Mouse (Mus musculus): ENCODE results near the gene Erp44. TPM values are rescaled to one million over a fixed set of nuclear protein-coding genes. Genes with fewer than 3 reads are reported as not detected.

Erp44 gene
- polyA plus RNA-seq, 1 experiment from 2014 or later: 79.8 TPM

- H3K4me3 ChIP-seq (ENCODE audit: low read depth, low read length): no peak overlapping the region
- no peak overlapping the region for H3K4me2 ChIP-seq (replicated peaks; ENCODE audit: low read depth, low read length)
- H3K4me1 ChIP-seq (ENCODE audit: control insufficient read depth, insufficient read depth, low read length): peaks cover 5% of the 10 kb centered on the region; the same call in 1 of the 2 replicates
- H3K9ac ChIP-seq (replicated peaks; ENCODE audit: low read depth, low read length): no peak overlapping the region
- WGBS: 94% methylated on average over 1 of the region's 1 CpGs
- H3K27me3 ChIP-seq (ENCODE audit: control insufficient read depth, insufficient read depth, low read length): no peaks in the 10 kb centered on the region
- ATAC-seq (ENCODE audit: insufficient number of reproducible peaks, insufficient read depth, low FRiP score, low read depth): no peak
- 0 out of 2 replicates have a peak, but pooled peaks cover 3% of the 10 kb centered on the region for H3K36me3 ChIP-seq (ENCODE audit: control insufficient read depth, insufficient read depth, low read length)
- no peak overlapping the region for H3K27ac ChIP-seq (ENCODE audit: low read length)
- H3K9me3 ChIP-seq (ENCODE audit: control insufficient read depth, low read depth, low read length): no peaks in the 10 kb centered on the region
Measured at GRCm38 (mm10) chr4:48281121-48281520, 1.8 kb upstream of the Erp44 start.

GRCm38 (mm10) chr4:48278757-48279497, 431 bp downstream of the Erp44 start:
- ATAC-seq (ENCODE audit: insufficient number of reproducible peaks, insufficient read depth, low FRiP score, low read depth): no peak; the same call in 1 of the 2 replicates
- H3K27me3 ChIP-seq (ENCODE audit: control insufficient read depth, insufficient read depth, low read length): no peaks in the 10 kb centered on the region

GRCm38 (mm10) chr4:48277011-48277410, 2.3 kb downstream of the Erp44 start:
- Histone ChIP-seq H3K27ac (ENCODE audit: low read length) (no peak overlapping the region), H3K9me3 (ENCODE audit: control insufficient read depth, low read depth, low read length) (no peaks in the 10 kb centered on the region), H3K4me1 (ENCODE audit: control insufficient read depth, insufficient read depth, low read length) (peaks cover 5% of the 10 kb centered on the region; the same call in 1 of the 2 replicates), H3K27me3 (ENCODE audit: control insufficient read depth, insufficient read depth, low read length) (no peaks in the 10 kb centered on the region), H3K4me2 (replicated peaks; ENCODE audit: low read depth, low read length) (no peak overlapping the region), H3K4me3 (ENCODE audit: low read depth, low read length) (no peak overlapping the region), H3K9ac (replicated peaks; ENCODE audit: low read depth, low read length) (no peak overlapping the region), H3K36me3 (ENCODE audit: control insufficient read depth, insufficient read depth, low read length) (no peaks in the 10 kb centered on the region)
- 74% methylated on average over 3 of the region's 3 CpGs for WGBS
- no peak for ATAC-seq (ENCODE audit: insufficient number of reproducible peaks, insufficient read depth, low FRiP score, low read depth)

More at GRCm38 (mm10) chr4:48278757-48279497, 431 bp downstream of the Erp44 start:
- peak overlapping the region; percentile 52; the same call in 1 of the 2 replicates for H3K27ac ChIP-seq (ENCODE audit: low read length)
- under 1% methylated on average over 34 of the region's 34 CpGs for WGBS
- peak overlapping the region; percentile 79 for H3K9ac ChIP-seq (replicated peaks; ENCODE audit: low read depth, low read length)
- peaks cover 5% of the 10 kb centered on the region; the same call in 1 of the 2 replicates for H3K4me1 ChIP-seq (ENCODE audit: control insufficient read depth, insufficient read depth, low read length)
- H3K4me3 ChIP-seq (ENCODE audit: low read depth, low read length): peak overlapping the region; percentile 96
- no peaks in the 10 kb centered on the region for H3K36me3 ChIP-seq (ENCODE audit: control insufficient read depth, insufficient read depth, low read length)
- no peaks in the 10 kb centered on the region for H3K9me3 ChIP-seq (ENCODE audit: control insufficient read depth, low read depth, low read length)
- peak overlapping the region; percentile 75 for H3K4me2 ChIP-seq (replicated peaks; ENCODE audit: low read depth, low read length)

- H3K4me2 ChIP-seq (replicated peaks; ENCODE audit: low read depth, low read length): no peak overlapping the region
- no peaks in the 10 kb centered on the region for H3K36me3 ChIP-seq (ENCODE audit: control insufficient read depth, insufficient read depth, low read length)
- no peak overlapping the region for H3K9ac ChIP-seq (replicated peaks; ENCODE audit: low read depth, low read length)
- H3K27me3 ChIP-seq (ENCODE audit: control insufficient read depth, insufficient read depth, low read length): no peaks in the 10 kb centered on the region
- H3K4me1 ChIP-seq (ENCODE audit: control insufficient read depth, insufficient read depth, low read length): peaks cover 5% of the 10 kb centered on the region; the same call in 1 of the 2 replicates
- ATAC-seq (ENCODE audit: insufficient number of reproducible peaks, insufficient read depth, low FRiP score, low read depth): no peak
- 84% methylated on average over 3 of the region's 3 CpGs for WGBS
- H3K4me3 ChIP-seq (ENCODE audit: low read depth, low read length): no peak overlapping the region
- no peaks in the 10 kb centered on the region for H3K9me3 ChIP-seq (ENCODE audit: control insufficient read depth, low read depth, low read length)
- no peak overlapping the region for H3K27ac ChIP-seq (ENCODE audit: low read length)
Measured at GRCm38 (mm10) chr4:48275736-48276135, 3.6 kb downstream of the Erp44 start.

- Histone ChIP-seq H3K27me3 (ENCODE audit: control insufficient read depth, insufficient read depth, low read length) (no peaks in the 10 kb centered on the region), H3K4me1 (ENCODE audit: control insufficient read depth, insufficient read depth, low read length) (peaks cover under 1% of the 10 kb centered on the region; the same call in 1 of the 2 replicates), H3K9ac (replicated peaks; ENCODE audit: low read depth, low read length) (no peak overlapping the region), H3K4me3 (ENCODE audit: low read depth, low read length) (no peak overlapping the region), H3K4me2 (replicated peaks; ENCODE audit: low read depth, low read length) (no peak overlapping the region), H3K9me3 (ENCODE audit: control insufficient read depth, low read depth, low read length) (no peaks in the 10 kb centered on the region), H3K27ac (ENCODE audit: low read length) (no peak overlapping the region), H3K36me3 (ENCODE audit: control insufficient read depth, insufficient read depth, low read length) (no peaks in the 10 kb centered on the region)
- WGBS: 93% methylated on average over 7 of the region's 7 CpGs
- ATAC-seq (ENCODE audit: insufficient number of reproducible peaks, insufficient read depth, low FRiP score, low read depth): no peak
Measured at GRCm38 (mm10) chr4:48273119-48273829, 6.1 kb downstream of the Erp44 start.

GRCm38 (mm10) chr4:48271838-48272237, 7.5 kb downstream of the Erp44 start:
- Histone ChIP-seq H3K9ac (replicated peaks; ENCODE audit: low read depth, low read length) (no peak overlapping the region), H3K27ac (ENCODE audit: low read length) (no peak overlapping the region), H3K4me2 (replicated peaks; ENCODE audit: low read depth, low read length) (no peak overlapping the region), H3K36me3 (ENCODE audit: control insufficient read depth, insufficient read depth, low read length) (no peaks in the 10 kb centered on the region), H3K27me3 (ENCODE audit: control insufficient read depth, insufficient read depth, low read length) (no peaks in the 10 kb centered on the region), H3K9me3 (ENCODE audit: control insufficient read depth, low read depth, low read length) (no peaks in the 10 kb centered on the region), H3K4me1 (ENCODE audit: control insufficient read depth, insufficient read depth, low read length) (no peaks in the 10 kb centered on the region), H3K4me3 (ENCODE audit: low read depth, low read length) (no peak overlapping the region)
- ATAC-seq (ENCODE audit: insufficient number of reproducible peaks, insufficient read depth, low FRiP score, low read depth): no peak
- WGBS: 59% methylated on average over 5 of the region's 5 CpGs

GRCm38 (mm10) chr4:48270532-48270931, 8.8 kb downstream of the Erp44 start:
- no peak for ATAC-seq (ENCODE audit: insufficient number of reproducible peaks, insufficient read depth, low FRiP score, low read depth)
- Histone ChIP-seq H3K4me1 (ENCODE audit: control insufficient read depth, insufficient read depth, low read length) (no peaks in the 10 kb centered on the region), H3K4me3 (ENCODE audit: low read depth, low read length) (no peak overlapping the region), H3K9me3 (ENCODE audit: control insufficient read depth, low read depth, low read length) (no peaks in the 10 kb centered on the region), H3K27me3 (ENCODE audit: control insufficient read depth, insufficient read depth, low read length) (no peaks in the 10 kb centered on the region), H3K36me3 (ENCODE audit: control insufficient read depth, insufficient read depth, low read length) (no peaks in the 10 kb centered on the region), H3K27ac (ENCODE audit: low read length) (no peak overlapping the region), H3K9ac (replicated peaks; ENCODE audit: low read depth, low read length) (no peak overlapping the region), H3K4me2 (replicated peaks; ENCODE audit: low read depth, low read length) (no peak overlapping the region)

GRCm38 (mm10) chr4:48268127-48268526, 11.2 kb downstream of the Erp44 start:
- Histone ChIP-seq H3K9ac (replicated peaks; ENCODE audit: low read depth, low read length) (no peak overlapping the region), H3K4me1 (ENCODE audit: control insufficient read depth, insufficient read depth, low read length) (no peaks in the 10 kb centered on the region), H3K4me3 (ENCODE audit: low read depth, low read length) (no peak overlapping the region), H3K27me3 (ENCODE audit: control insufficient read depth, insufficient read depth, low read length) (no peaks in the 10 kb centered on the region), H3K36me3 (ENCODE audit: control insufficient read depth, insufficient read depth, low read length) (no peaks in the 10 kb centered on the region), H3K27ac (ENCODE audit: low read length) (no peak overlapping the region), H3K4me2 (replicated peaks; ENCODE audit: low read depth, low read length) (no peak overlapping the region), H3K9me3 (ENCODE audit: control insufficient read depth, low read depth, low read length) (no peaks in the 10 kb centered on the region)
- 73% methylated on average over 1 of the region's 1 CpGs for WGBS
- ATAC-seq (ENCODE audit: insufficient number of reproducible peaks, insufficient read depth, low FRiP score, low read depth): no peak
